Mouse (Mus musculus): ENCODE results near the gene Lrrc73. TPM values are rescaled to one million over a fixed set of nuclear protein-coding genes. Genes with fewer than 3 reads are reported as not detected.

Gene Lrrc73
- polyA plus RNA-seq, 1 experiment from 2014 or later: 1.2 TPM

DNA sequence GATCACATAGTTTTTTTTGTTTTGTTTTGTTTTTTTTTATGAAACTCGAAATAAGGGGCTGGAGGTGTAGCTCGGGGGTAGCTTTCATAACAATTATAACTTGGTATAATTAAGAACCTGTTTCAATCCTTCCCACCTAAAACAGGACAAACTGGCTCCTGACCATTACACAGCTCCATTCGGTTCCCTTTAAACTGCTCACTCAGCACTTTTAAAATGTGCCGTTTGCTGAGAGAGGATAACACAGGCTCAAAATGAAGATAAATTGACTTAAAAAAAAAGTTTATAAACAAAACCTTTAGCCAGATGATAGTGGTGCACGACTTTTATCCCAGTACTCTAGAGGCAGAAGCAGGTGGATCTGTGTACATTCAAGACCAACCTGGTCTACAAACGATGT lies 32.1 kb downstream of the Lrrc73 start:
- DNase-seq (ENCODE audit: low spot score): no peak

DNA sequence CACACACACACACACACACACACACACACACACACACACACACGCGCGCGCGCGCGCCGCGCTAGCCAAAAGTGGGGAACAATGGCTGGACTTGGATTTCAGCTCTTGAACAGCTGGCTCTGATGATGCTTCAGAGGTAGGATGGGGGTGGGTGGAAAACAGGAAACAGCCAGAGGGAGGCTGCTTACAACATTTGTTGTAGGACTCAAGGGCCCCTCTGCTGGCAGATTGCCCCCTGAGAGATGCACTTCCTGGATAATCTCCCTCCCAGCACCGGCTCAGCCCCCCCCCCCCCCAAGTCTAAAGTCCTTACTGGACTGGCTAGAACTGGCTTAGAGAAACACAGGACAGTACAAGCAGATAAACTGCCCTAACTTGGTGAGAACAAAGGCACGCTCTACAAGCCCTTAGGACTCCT lies 34.4 kb downstream of the Lrrc73 start:
- peak; percentile 32 for DNase-seq (ENCODE audit: low spot score)

DNA sequence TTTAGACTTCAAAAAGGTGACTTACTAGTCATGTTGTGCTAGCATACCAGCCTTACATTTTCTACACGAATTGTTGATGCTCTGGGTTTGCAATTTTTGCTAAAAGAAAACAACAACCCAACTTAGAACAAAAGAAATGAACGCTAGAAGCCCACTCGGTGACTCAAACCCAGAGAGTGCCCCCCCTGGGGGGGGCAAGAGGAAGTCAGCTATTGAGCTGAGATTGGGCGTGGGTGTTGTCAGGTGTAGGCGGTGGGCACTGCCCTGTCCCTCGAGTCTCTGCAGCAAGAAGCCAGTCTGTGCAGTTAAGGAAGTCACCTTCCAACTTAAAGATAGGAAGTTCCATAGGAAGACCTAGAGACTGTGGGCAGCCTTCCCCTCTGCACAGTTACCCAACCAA lies 43.3 kb downstream of the Lrrc73 start:
- no peak for DNase-seq (ENCODE audit: low spot score)

DNA sequence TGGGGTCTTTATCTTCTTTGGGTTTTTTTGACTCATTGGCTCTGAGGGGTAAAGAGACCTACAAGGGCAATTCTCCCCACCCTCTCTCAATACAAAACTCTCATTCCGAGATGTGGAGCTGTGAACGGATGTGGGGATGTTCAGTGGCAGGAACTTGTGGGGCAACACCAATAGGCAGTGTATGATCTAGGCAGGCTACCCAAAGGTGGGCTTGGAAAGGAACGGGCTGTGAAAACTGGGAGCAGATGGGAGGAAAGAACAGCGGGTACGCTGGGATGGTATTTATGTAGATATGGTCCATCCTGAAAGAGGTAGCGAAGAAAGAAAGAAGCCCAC lies 43.7 kb downstream of the Lrrc73 start:
- no peak for DNase-seq (ENCODE audit: low spot score)

DNA sequence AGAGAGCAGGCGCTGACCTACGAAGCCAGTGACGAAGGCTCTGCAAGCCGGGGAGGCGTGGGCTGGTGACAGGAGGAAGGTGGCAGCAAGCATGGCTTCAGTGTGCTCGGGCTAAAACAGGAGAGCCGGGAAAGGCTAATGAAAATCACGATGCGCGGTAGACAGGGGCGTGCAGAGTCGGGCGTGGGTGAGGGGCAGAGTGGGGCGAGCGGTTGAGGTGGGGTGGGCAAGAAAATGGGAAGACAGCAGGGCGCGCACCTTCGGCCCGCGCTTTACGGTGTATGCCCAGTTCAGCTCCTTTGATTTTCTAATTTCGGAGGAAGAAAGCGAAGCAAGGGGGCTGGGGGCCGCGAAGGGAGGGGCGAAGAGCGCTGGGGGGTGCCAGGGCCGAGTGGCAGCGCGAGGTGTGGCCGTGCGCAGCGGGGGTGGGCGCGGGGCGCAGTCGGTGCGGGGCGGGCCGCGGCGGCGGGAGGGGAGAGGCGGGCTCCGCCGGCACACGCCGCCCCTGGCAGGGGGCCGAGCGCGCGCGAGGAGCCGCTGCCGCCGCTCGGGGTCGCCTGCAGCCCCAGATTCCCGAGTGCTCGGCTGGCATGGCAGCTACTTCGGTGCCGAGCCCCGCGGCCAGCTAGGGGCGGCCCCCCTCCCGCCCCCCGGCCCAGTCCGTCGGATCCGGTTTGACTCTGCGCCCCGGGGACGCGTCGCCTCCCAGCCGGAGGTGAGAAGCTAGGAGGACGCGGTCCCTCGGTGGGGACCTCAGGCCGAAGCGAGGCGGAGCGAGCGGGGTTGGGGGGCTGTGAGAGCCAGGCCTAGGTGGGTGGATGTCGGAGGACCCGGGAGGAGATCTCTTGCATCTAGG lies 44.3 kb downstream of the Lrrc73 start, which contains the start of gene Dlk2:
Dlk2 (plus strand) TSS at position 58 of the 856 bp plus-strand sequence.
- DNase-seq (ENCODE audit: low spot score): no peak

DNA sequence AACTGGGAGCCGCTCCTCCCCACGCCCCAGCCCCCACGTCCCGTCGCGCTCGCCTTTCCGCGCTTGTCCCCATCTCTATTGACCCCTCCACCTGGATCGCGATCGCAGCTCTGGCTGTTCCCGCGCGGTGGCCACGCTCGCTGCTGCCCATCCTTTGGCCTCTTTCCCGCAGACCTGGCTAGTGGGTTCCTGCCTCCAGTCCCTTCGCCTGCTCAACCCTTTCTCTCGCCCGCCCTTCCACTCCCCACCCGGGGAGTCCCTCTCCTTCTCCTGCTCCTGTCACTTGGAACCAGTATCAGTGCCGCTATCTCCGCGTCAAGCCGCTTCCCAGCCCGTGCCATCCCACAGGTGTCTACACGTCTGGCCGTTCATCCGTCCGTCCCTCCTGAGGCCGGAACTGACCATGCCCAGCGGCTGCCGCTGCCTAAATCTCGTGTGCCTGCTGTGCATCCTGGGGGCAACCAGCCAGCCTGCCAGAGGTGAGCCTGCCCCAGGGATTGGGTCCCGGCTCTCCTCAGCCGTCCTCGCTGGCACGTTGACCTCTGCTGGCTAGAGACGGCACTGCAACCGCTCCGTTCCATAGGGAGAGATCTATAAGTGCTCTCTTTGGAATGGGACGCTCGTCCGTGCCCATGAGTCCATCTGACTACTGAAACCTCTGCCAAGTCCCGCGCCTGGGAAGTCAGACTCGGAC lies 45.0 kb downstream of the Lrrc73 start:
- DNase-seq (ENCODE audit: low spot score): peak; percentile 76

DNA sequence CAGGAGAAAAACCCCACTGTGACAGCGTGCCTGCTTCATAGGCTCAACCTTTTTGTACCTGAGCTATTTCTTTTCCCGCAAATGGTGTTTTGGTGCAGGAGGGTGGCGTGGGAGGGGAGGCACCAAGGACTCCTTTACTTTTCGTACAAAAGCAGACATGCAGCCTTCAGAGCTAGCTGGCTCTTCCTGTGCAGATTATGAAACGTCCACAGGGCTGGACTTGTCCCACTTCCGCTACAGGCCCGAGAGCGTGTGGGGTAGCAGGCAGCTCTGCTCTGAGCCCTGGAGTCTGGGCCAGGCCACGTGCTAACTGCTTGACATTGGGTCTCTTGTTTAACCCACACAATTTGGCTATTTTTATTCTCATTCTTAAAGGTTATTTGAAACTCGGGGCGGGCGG lies 48.6 kb downstream of the Lrrc73 start:
- DNase-seq (ENCODE audit: low spot score): no peak

DNA sequence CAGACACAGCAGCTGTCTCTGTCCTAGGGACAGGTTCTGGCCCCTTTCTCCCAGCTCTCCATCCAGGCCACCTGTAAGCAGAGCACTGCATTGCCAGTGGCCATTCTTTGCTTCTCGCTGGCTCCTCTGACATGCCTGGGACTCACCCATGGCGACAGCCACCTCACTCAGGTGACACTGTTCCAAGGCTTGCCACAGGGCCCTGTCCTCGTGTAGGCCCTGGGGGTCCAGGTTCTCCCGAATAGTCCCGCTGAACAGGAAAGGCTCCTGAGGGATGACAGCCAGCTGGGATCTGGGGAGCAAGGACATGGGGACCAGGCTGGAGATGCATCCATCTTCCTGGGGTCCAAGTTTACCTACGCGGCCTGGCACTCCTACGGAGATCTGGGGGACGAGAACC lies 50.9 kb downstream of the Lrrc73 start:
- DNase-seq (ENCODE audit: low spot score): no peak

MicroRNAs encoded within 50 kb of the gene (microRNA counts, 519-probe panel; counts per million panel counts)
- microRNA mmu-miR-693-3p (473 counts per million, percentile 71 among the panel's probes with 10 or more counts), microRNA mmu-miR-693-5p (473 counts per million, percentile 71 among the panel's probes with 10 or more counts)

Small RNAs within 50 kb of the gene (microRNA-seq; reads per million reads assigned to microRNA genes)
- gene Mir693 (ENCODE audit: borderline number of aligned reads): not detected

Other genes with a start within 250 kb of the Lrrc73 start
- gene Vegfa, start 221.2 kb upstream of the Lrrc73 start, polyA plus RNA-seq (2015; fragmentation: Nextera tagmentation; extraction: Ambion mirVana): 1.1 and 1.3 TPM in 2 replicates
- gene Mrps18a, start 142.5 kb upstream of the Lrrc73 start, polyA plus RNA-seq (2015; fragmentation: Nextera tagmentation; extraction: Ambion mirVana): 126 TPM in 2 replicates
- 2.0 and 2.7 TPM in 2 replicates for gene Rsph9, start 109.3 kb upstream of the Lrrc73 start, polyA plus RNA-seq (2015; fragmentation: Nextera tagmentation; extraction: Ambion mirVana)
- 61.6 and 62.3 TPM in 2 replicates for gene Mad2l1bp, start 100.0 kb upstream of the Lrrc73 start, polyA plus RNA-seq (2015; fragmentation: Nextera tagmentation; extraction: Ambion mirVana)
- 31.4 and 37.6 TPM in 2 replicates for gene Gtpbp2, start 92.5 kb upstream of the Lrrc73 start, polyA plus RNA-seq (2015; fragmentation: Nextera tagmentation; extraction: Ambion mirVana)
- 21.5 and 24.0 TPM in 2 replicates for gene Polh, start 50.9 kb upstream of the Lrrc73 start, polyA plus RNA-seq (2015; fragmentation: Nextera tagmentation; extraction: Ambion mirVana)
- gene Xpo5, start 50.7 kb upstream of the Lrrc73 start, polyA plus RNA-seq (2015; fragmentation: Nextera tagmentation; extraction: Ambion mirVana): 25.2 and 26.8 TPM in 2 replicates
- gene Polr1c, start 5.5 kb upstream of the Lrrc73 start, polyA plus RNA-seq (2015; fragmentation: Nextera tagmentation; extraction: Ambion mirVana): 69.4 and 71.2 TPM in 2 replicates
- gene Yipf3, start 5.5 kb upstream of the Lrrc73 start, polyA plus RNA-seq (2015; fragmentation: Nextera tagmentation; extraction: Ambion mirVana): 119 and 124 TPM in 2 replicates
- gene Tjap1, start 29.5 kb downstream of the Lrrc73 start, polyA plus RNA-seq (2015; fragmentation: Nextera tagmentation; extraction: Ambion mirVana): 26.8 and 27.6 TPM in 2 replicates
- gene Dlk2, start 43.9 kb downstream of the Lrrc73 start, polyA plus RNA-seq (2015; fragmentation: Nextera tagmentation; extraction: Ambion mirVana): 8.1 and 9.6 TPM in 2 replicates
- 3.5 and 4.0 TPM in 2 replicates for gene Abcc10, start 74.8 kb downstream of the Lrrc73 start, polyA plus RNA-seq (2015; fragmentation: Nextera tagmentation; extraction: Ambion mirVana)
- gene Zfp318, start 130.2 kb downstream of the Lrrc73 start, polyA plus RNA-seq (2015; fragmentation: Nextera tagmentation; extraction: Ambion mirVana): 5.4 and 5.6 TPM in 2 replicates
- gene Crip3, start 175.4 kb downstream of the Lrrc73 start, polyA plus RNA-seq (2015; fragmentation: Nextera tagmentation; extraction: Ambion mirVana): 294 and 308 TPM in 2 replicates
- 6.4 and 9.4 TPM in 2 replicates for gene Slc22a7, start 184.9 kb downstream of the Lrrc73 start, polyA plus RNA-seq (2015; fragmentation: Nextera tagmentation; extraction: Ambion mirVana)
- 0.08 TPM in 1 of 2 replicates, not detected in the other for gene Ttbk1, start 234.1 kb downstream of the Lrrc73 start, polyA plus RNA-seq (2015; fragmentation: Nextera tagmentation; extraction: Ambion mirVana)
- 28.3 and 33.7 TPM in 2 replicates for gene Dnph1, start 243.2 kb downstream of the Lrrc73 start, polyA plus RNA-seq (2015; fragmentation: Nextera tagmentation; extraction: Ambion mirVana)

All from thymus, postnatal 0 days (tissue).